Mouse (Mus musculus) lung, adult 2 months (tissue): ENCODE measurements around the gene Lmod2.

Experiments
- CTCF ChIP-seq: fragments of 200-500 bp; IDR thresholded peaks from 2 replicates; pipeline ENCODE4 v1.5.1; 2011; ENCODE audit warnings: mild to moderate bottlenecking, low read length, control low read depth; ENCODE audit not compliant: insufficient read depth
- POLR2A ChIP-seq: fragments of 200-500 bp; IDR thresholded peaks from 2 replicates; pipeline ENCODE4 v1.6.1; 2011; ENCODE audit warnings: low read depth, mild to moderate bottlenecking, control low read depth, low read length, borderline replicate concordance; ENCODE audit errors: extremely low read depth

GRCm38 (mm10) chr6:24601668-24602067 is 4.1 kb downstream of the Lmod2 start:
- no peak for TF ChIP-seq POLR2A
- no peak for TF ChIP-seq CTCF
